Mouse (Mus musculus) ES-E14 (cell line): ENCODE measurements at regions not wholly inside any gene's neighbourhood (a gene's known extent, or its start where the extent isn't known, plus 50 kb on each side); places are given as distances from the start of the nearest gene placed in this dataset.

ENCODE experiments used
- CHD2 ChIP-seq: IDR thresholded peaks from 2 replicates; pipeline ENCODE4 v1.6.1; 2014; ENCODE audit warnings: mild to moderate bottlenecking, low read depth, low read length, inconsistent platforms
- HCFC1 ChIP-seq: IDR thresholded peaks from 2 replicates; pipeline ENCODE4 v1.6.1; 2012; ENCODE audit warnings: low read length, inconsistent platforms, borderline replicate concordance; ENCODE audit not compliant: insufficient read depth
- MAFK ChIP-seq: IDR thresholded peaks from 2 replicates; pipeline ENCODE4 v1.6.1; 2014; ENCODE audit warnings: mild to moderate bottlenecking, low read depth, low read length, inconsistent platforms; ENCODE audit not compliant: insufficient read depth
- ZC3H11A ChIP-seq: IDR thresholded peaks from 2 replicates; pipeline ENCODE4 v1.6.1; 2012; ENCODE audit warnings: low read depth, mild to moderate bottlenecking, inconsistent platforms, low read length, borderline replicate concordance
- ZNF384 ChIP-seq: IDR thresholded peaks from 2 replicates; pipeline ENCODE4 v1.6.1; 2012; ENCODE audit warnings: low read depth, low read length, inconsistent platforms

DNA sequence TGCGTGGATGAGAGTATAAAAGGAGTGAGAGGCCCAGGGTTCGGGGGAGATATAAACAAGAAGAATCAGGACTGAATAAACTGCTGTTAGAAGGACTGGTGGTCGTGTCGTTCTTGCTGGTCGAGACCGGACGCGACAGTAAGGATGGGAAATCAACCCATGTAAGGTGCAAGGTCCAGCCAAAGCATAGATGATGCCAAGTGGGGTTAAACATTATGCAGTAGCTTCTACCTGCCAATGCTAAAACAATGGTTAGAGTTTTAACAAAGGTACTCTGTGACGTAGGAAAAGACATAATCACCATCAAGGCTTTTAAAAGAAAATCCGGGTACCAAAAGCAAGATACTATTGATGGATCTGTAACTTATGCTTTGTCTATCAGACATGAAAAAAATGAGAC, 58.4 kb upstream of the Tmc1 start:
- no peak for TF ChIP-seq HCFC1
- no peak for TF ChIP-seq ZNF384
- TF ChIP-seq MAFK: no peak
- no peak for TF ChIP-seq CHD2
- TF ChIP-seq ZC3H11A: no peak
